Mouse (Mus musculus) embryonic facial prominence, embryonic 10.5 days (tissue): ENCODE measurements at regions not wholly inside any gene's neighbourhood (a gene's known extent, or its start where the extent isn't known, plus 50 kb on each side); places are given as distances from the start of the nearest gene placed in this dataset.

Source experiments
- DNase-seq: peaks from one replicate; pipeline ENCODE4 v3.0.0-alpha.2; 2017; ENCODE audit warnings: low spot score
- H3K27ac ChIP-seq: fragments of 300-500 bp; sonication (generic); replicated peaks from 2 replicates; pipeline ENCODE4 v1.5.1; 2016; ENCODE audit warnings: mild to moderate bottlenecking
- H3K27me3 ChIP-seq: fragments of 300-500 bp; sonication (generic); replicated peaks from 2 replicates; pipeline ENCODE4 v1.6.1; 2016; ENCODE audit warnings: low read depth, mild to moderate bottlenecking; ENCODE audit not compliant: poor library complexity, severe bottlenecking
- H3K36me3 ChIP-seq: fragments of 300-500 bp; sonication (generic); replicated peaks from 2 replicates; pipeline ENCODE4 v1.6.1; 2016; ENCODE audit warnings: mild to moderate bottlenecking, moderate library complexity
- H3K4me1 ChIP-seq: fragments of 300-500 bp; sonication (generic); 2 replicates; pipeline ENCODE4 v1.6.1; 2016
- H3K4me3 ChIP-seq: fragments of 300-500 bp; sonication (generic); 2 replicates; pipeline ENCODE4 v1.5.1; 2016; ENCODE audit warnings: mild to moderate bottlenecking, moderate library complexity
- H3K9me3 ChIP-seq: fragments of 300-500 bp; sonication (generic); 2 replicates; pipeline ENCODE4 v1.6.1; 2016; ENCODE audit warnings: mild to moderate bottlenecking
- WGBS: fragments of 180-500 bp; shearing (Covaris S2); methylation state at CpG from one replicate; pipeline ENCODE4 v1.1.7; 2016; 5-methylcytosine and 5-hydroxymethylcytosine counted together

GRCm38 (mm10) chr12:35267023-35267654 is 220.2 kb downstream of the Snx13 start:
- Histone ChIP-seq H3K27ac (no peak overlapping the region), H3K27me3 (no peaks in the 10 kb centered on the region), H3K36me3 (no peaks in the 10 kb centered on the region), H3K4me3 (no peak overlapping the region), H3K4me1 (no peaks in the 10 kb centered on the region), H3K9me3 (no peaks in the 10 kb centered on the region)
- 77% methylated on average over 6 of the region's 6 CpGs for WGBS
- DNase-seq, result no peak

- no peaks in the 10 kb centered on the region for H3K9me3 ChIP-seq
- H3K4me3 ChIP-seq, result no peak overlapping the region
- H3K4me1 ChIP-seq, result no peaks in the 10 kb centered on the region
Measured at GRCm38 (mm10) chr12:35259781-35260180, 212.8 kb downstream of the Snx13 start.

DNA sequence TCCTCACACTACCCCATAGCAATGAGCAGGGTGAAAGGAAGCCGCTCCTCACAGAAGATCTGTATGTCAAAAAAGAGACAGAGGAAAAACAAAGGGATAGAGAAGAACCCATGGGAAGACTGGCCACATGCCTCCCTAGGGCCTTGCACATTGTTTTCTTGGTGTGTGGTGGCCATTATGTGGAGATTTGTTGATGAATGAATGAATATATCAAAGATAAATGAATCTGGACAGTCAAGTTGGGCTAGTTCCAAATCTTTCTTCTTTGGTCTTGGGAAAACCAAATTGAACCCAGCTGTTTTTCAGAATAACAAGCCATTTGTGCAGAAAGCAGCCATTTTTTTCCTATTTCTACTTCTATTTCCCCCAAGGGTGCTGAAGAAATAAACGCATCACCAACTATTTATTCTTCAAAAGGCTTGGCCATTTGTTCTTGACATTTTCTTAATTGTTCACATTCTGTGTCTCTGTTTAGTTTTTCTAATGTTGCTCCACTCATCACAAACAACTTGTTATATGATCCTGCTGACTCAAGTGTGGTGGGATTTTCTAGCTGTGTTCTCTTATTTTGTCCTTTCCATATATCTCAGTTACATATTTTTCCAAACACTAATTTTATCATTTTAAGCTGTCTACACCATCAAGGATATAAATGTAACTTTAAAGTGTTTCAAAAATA is 208.9 kb downstream of the Snx13 start:
- Histone ChIP-seq H3K4me1 (no peaks in the 10 kb centered on the region), H3K36me3 (no peaks in the 10 kb centered on the region), H3K4me3 (no peak overlapping the region), H3K9me3 (peaks cover 6% of the 10 kb centered on the region; the same call in 1 of the 2 replicates), H3K27me3 (no peaks in the 10 kb centered on the region), H3K27ac (no peak overlapping the region)
- WGBS, result 85% methylated on average over 2 of the region's 2 CpGs
- DNase-seq, result no peak

More at GRCm38 (mm10) chr12:35259781-35260180, 212.8 kb downstream of the Snx13 start:
- Histone ChIP-seq H3K27ac (no peak overlapping the region), H3K27me3 (no peaks in the 10 kb centered on the region), H3K36me3 (no peaks in the 10 kb centered on the region)
- DNase-seq, result no peak

DNA sequence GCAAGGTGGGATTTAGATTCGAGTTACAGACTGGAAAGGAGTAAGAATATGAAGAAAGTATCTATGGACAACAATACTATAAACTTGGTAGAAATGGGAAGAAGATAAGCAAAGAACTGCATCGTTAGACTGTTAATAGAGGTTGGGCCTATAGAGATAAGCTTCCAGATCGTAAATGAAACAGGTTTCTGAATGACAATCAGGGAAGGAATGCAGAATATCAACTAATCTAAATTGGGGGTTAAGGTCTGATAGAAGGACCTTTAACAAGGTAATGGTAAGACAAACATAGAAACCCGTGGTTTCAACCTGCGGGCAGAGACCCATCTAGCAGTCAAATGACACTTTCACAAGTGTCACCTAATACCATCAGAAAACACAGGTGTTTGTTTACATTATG is 201.5 kb downstream of the Snx13 start:
- H3K4me1 ChIP-seq, result no peaks in the 10 kb centered on the region
- H3K27ac ChIP-seq, result no peak overlapping the region
- 82% methylated on average over 5 of the region's 5 CpGs for WGBS
- H3K27me3 ChIP-seq, result no peaks in the 10 kb centered on the region
- H3K4me3 ChIP-seq, result no peak overlapping the region
- no peaks in the 10 kb centered on the region for H3K36me3 ChIP-seq
- H3K9me3 ChIP-seq, result peaks cover 6% of the 10 kb centered on the region; the same call in 1 of the 2 replicates
- DNase-seq, result no peak

DNA sequence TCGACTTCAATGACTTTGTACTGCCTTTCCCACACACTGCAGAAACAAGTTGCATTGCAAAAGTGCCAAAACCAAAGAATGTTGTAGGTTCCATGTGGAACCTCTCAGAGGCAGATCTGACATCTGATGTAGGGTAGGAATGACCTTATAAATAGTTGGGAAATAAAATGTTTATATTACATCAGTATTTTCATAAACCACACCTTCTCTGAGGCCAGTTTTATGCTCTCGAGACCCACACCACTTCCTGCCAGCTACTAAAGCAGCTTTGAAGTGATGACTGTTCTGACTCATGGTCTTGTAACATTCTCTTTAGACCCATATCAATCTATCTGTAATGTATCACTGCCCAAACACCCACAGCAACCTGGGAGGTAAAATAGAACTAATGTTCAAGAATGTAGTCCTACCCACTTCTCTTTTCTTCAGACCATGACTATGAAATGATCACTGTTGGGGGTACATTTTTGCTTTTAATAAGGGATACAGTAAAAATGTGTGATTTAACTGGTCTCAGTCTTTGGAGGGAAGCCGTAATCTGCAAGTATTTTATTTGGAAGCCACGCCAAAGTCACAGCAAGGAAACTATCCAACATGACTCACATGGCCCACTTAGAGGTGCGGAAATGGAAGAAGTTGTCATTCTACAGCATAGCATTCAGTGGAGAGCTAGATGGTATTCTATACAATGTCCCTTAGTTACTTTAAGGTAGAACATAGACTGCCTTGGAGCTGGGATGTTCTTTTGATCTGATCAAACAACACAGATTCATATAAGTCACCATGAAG is 199.4 kb downstream of the Snx13 start:
- Histone ChIP-seq H3K4me1 (no peaks in the 10 kb centered on the region), H3K27me3 (no peaks in the 10 kb centered on the region), H3K4me3 (no peak overlapping the region), H3K9me3 (no peaks in the 10 kb centered on the region), H3K27ac (no peak overlapping the region), H3K36me3 (no peaks in the 10 kb centered on the region)
- WGBS, result 87% methylated on average over 5 of the region's 5 CpGs
- no peak for DNase-seq

DNA sequence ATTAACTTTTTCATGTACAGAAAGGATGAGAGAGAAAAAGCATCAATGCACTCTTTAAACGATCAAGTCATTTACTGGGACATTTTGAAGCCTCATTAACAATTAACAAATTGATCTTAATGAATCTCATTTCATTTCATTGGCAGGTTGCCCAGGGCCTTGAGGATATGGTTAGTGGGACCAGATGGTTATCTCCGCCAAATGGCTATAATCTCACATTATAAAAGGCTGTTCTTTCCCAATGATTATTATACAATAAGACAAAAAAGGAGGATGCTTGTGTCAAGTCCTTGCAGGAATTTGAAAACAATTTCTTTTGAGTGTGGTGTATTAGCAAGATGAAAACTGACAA is 185.3 kb downstream of the Snx13 start:
- H3K36me3 ChIP-seq, result no peaks in the 10 kb centered on the region
- no peak for DNase-seq
- H3K27me3 ChIP-seq, result no peaks in the 10 kb centered on the region
- H3K9me3 ChIP-seq, result no peaks in the 10 kb centered on the region
- no peaks in the 10 kb centered on the region for H3K4me1 ChIP-seq
- no peak overlapping the region for H3K4me3 ChIP-seq
- 72% methylated on average over 2 of the region's 2 CpGs for WGBS
- H3K27ac ChIP-seq, result no peak overlapping the region

- Histone ChIP-seq H3K4me3 (no peak overlapping the region), H3K4me1 (no peaks in the 10 kb centered on the region), H3K36me3 (no peaks in the 10 kb centered on the region), H3K27me3 (no peaks in the 10 kb centered on the region), H3K9me3 (no peaks in the 10 kb centered on the region), H3K27ac (no peak overlapping the region)
- no peak for DNase-seq
Measured at GRCm38 (mm10) chr12:35231414-35232321, 184.7 kb downstream of the Snx13 start.

GRCm38 (mm10) chr12:35220429-35220828 is 173.4 kb downstream of the Snx13 start:
- Histone ChIP-seq H3K36me3 (no peaks in the 10 kb centered on the region), H3K4me3 (no peak overlapping the region), H3K9me3 (no peaks in the 10 kb centered on the region), H3K27ac (no peak overlapping the region), H3K27me3 (no peaks in the 10 kb centered on the region), H3K4me1 (no peaks in the 10 kb centered on the region)
- no peak for DNase-seq

GRCm38 (mm10) chr12:35220002-35220401 is 173.0 kb downstream of the Snx13 start:
- no peak overlapping the region for H3K27ac ChIP-seq
- no peaks in the 10 kb centered on the region for H3K4me1 ChIP-seq
- no peaks in the 10 kb centered on the region for H3K27me3 ChIP-seq
- no peaks in the 10 kb centered on the region for H3K36me3 ChIP-seq
- H3K9me3 ChIP-seq, result no peaks in the 10 kb centered on the region
- no peak overlapping the region for H3K4me3 ChIP-seq
- DNase-seq, result no peak

DNA sequence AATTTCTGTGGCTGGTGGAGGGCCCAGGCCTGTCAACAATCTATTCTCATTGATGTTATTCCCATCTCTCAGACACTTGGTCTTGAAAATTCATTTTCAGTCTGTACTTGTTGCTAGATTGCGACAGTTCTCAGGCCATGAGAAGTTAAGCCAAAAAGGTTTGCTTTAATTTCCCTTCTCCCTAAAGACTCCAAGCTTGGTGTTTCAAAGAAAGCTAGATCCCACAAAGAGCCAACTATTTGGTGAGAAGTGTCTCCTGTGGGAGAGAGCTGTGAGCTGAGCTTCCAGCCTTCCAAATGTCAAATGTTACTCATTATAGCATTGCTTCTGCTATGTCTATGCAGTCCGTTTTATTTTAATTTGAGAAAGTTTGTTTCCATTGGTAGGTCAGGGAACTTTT is 169.7 kb downstream of the Snx13 start:
- H3K4me1 ChIP-seq, result no peaks in the 10 kb centered on the region
- 89% methylated on average over 2 of the region's 2 CpGs for WGBS
- H3K4me3 ChIP-seq, result no peak overlapping the region
- no peaks in the 10 kb centered on the region for H3K9me3 ChIP-seq
- H3K27ac ChIP-seq, result no peak overlapping the region
- no peaks in the 10 kb centered on the region for H3K36me3 ChIP-seq
- DNase-seq, result no peak
- H3K27me3 ChIP-seq, result no peaks in the 10 kb centered on the region

GRCm38 (mm10) chr12:35209399-35209798 is 162.4 kb downstream of the Snx13 start:
- H3K27ac ChIP-seq, result no peak overlapping the region
- no peaks in the 10 kb centered on the region for H3K9me3 ChIP-seq
- H3K4me3 ChIP-seq, result no peak overlapping the region
- H3K36me3 ChIP-seq, result no peaks in the 10 kb centered on the region
- no peaks in the 10 kb centered on the region for H3K27me3 ChIP-seq
- H3K4me1 ChIP-seq, result no peaks in the 10 kb centered on the region
- no peak for DNase-seq

- H3K27ac ChIP-seq, result no peak overlapping the region
- 82% methylated on average over 3 of the region's 3 CpGs for WGBS
- no peaks in the 10 kb centered on the region for H3K27me3 ChIP-seq
- no peaks in the 10 kb centered on the region for H3K36me3 ChIP-seq
- H3K4me3 ChIP-seq, result no peak overlapping the region
- DNase-seq, result no peak
- H3K4me1 ChIP-seq, result no peaks in the 10 kb centered on the region
- no peaks in the 10 kb centered on the region for H3K9me3 ChIP-seq
Measured at GRCm38 (mm10) chr12:35207605-35208004, 160.6 kb downstream of the Snx13 start.
